Mouse (Mus musculus) stomach, postnatal 0 days (tissue): ENCODE measurements around the gene Appbp2.

Experiments
- CTCF ChIP-seq: IDR thresholded peaks from 2 replicates; pipeline ENCODE4 v1.5.1; 2016; ENCODE audit warnings: antibody characterized with exemption, low read depth, mild to moderate bottlenecking, moderate library complexity
- EP300 ChIP-seq: optimal IDR thresholded peaks from 2 replicates; pipeline ENCODE3; 2016; ENCODE audit warnings: antibody characterized with exemption

- TF ChIP-seq CTCF: no peak
- no peak for TF ChIP-seq EP300
These were observed 45.8 kb downstream of the Appbp2 start for GRCm38 (mm10) chr11:85189110-85189509.
